Mouse (Mus musculus): ENCODE measurements around the gene Abhd15. TPM values are rescaled to one million over a fixed set of nuclear protein-coding genes. Genes with fewer than 3 reads are reported as not detected.

Gene Abhd15
- polyA plus RNA-seq, 1 experiment from 2014 or later: 3.9 TPM

DNA sequence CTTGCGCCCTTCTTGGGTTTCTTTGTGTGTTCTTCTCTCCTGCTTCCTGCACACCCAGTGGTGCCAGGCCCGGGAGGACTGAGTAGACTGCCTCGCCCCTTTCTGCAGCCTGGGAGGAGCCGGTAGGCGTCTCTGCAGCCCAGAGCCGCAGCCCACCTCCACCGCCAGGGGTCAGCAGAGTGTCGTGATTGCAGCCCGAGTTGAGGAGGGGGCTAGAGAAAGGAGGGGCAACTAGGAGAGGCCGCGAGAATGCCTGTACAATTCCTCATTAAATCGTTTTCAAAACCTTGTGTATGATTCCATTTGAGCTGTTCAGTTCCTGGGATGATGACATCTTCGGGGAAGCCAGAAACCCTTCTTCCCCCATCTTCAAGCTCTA is 23.8 kb upstream of the Abhd15 start:
- H3K4me1 ChIP-seq (replicated peaks; ENCODE audit: control insufficient read depth, insufficient read depth, low read length): peaks cover 50% of the 10 kb centered on the region
- H3K9me3 ChIP-seq (ENCODE audit: control insufficient read depth, low read length): no peaks in the 10 kb centered on the region
- DNase-seq (ENCODE audit: low spot score): peak; percentile 95
- H3K36me3 ChIP-seq (ENCODE audit: control insufficient read depth, insufficient read depth, low read length): no peaks in the 10 kb centered on the region
- WGBS: 0% methylated on average over 13 of the region's 13 CpGs
- peak overlapping the region; percentile 98 for H3K4me2 ChIP-seq
- H3K4me3 ChIP-seq (ENCODE audit: low read depth, low read length): peak overlapping the region; percentile 93
- ATAC-seq (replicated peaks; ENCODE audit: low FRiP score): peak; percentile 62
- H3K27me3 ChIP-seq (replicated peaks; ENCODE audit: control insufficient read depth, insufficient read depth, low read length): no peaks in the 10 kb centered on the region
- peak overlapping the region; percentile 91 for H3K27ac ChIP-seq (ENCODE audit: low read depth, low read length)
- H3K9ac ChIP-seq (ENCODE audit: low read depth, low read length): peak overlapping the region; percentile 91

DNA sequence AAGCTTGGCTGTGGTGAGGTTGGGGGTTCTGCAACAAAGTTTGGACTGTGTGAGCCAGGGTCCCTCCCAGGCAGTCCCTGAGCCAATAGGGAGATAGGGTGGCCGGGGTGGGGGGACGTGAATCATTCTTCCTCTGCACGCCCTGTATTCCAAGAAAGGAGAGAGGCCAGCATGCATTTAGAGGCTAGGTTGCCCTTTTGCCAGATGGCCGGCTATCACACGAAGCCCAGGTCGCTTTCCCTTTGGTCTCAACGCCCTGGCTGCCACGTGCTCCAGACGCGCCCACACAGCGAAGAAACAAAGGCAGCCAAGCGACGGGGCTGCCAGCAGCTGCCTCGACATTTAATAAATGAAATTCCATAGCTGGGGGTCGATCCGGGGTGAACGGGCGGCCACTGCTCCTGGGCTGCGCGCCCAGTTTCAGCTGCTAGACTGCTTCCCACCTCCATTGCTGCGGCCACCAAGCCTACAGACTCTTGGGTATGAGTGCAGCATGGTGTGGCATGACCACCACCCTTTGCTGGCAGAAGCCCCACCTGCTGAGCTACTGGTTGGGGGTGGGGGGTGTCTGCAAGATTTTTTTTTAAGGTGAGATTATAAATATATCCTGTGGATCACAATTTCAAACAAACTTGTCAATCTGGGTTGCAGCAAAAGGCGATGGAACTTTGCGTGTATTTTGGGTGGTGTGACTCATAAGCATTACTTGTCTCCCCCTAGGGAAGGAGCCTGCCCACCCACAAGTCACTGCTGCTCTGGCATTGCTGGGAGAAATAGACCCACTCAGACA is 23.2 kb upstream of the Abhd15 start:
- H3K4me3 ChIP-seq (ENCODE audit: low read depth, low read length): peak overlapping the region; percentile 93
- DNase-seq (ENCODE audit: low spot score) (no peak), ATAC-seq (replicated peaks; ENCODE audit: low FRiP score) (peak; percentile 48)
- H3K27ac ChIP-seq (ENCODE audit: low read depth, low read length): peak overlapping the region; percentile 91
- WGBS: under 1% methylated on average over 23 of the region's 23 CpGs
- peak overlapping the region; percentile 98 for H3K4me2 ChIP-seq
- H3K27me3 ChIP-seq (replicated peaks; ENCODE audit: control insufficient read depth, insufficient read depth, low read length): no peaks in the 10 kb centered on the region
- peaks cover 53% of the 10 kb centered on the region for H3K4me1 ChIP-seq (replicated peaks; ENCODE audit: control insufficient read depth, insufficient read depth, low read length)
- H3K9ac ChIP-seq (ENCODE audit: low read depth, low read length): peak overlapping the region; percentile 91
- no peaks in the 10 kb centered on the region for H3K36me3 ChIP-seq (ENCODE audit: control insufficient read depth, insufficient read depth, low read length)
- no peaks in the 10 kb centered on the region for H3K9me3 ChIP-seq (ENCODE audit: control insufficient read depth, low read length)

GRCm38 (mm10) chr11:77492311-77492871 is 22.5 kb upstream of the Abhd15 start:
- under 1% methylated on average over 13 of the region's 18 CpGs for WGBS

DNA sequence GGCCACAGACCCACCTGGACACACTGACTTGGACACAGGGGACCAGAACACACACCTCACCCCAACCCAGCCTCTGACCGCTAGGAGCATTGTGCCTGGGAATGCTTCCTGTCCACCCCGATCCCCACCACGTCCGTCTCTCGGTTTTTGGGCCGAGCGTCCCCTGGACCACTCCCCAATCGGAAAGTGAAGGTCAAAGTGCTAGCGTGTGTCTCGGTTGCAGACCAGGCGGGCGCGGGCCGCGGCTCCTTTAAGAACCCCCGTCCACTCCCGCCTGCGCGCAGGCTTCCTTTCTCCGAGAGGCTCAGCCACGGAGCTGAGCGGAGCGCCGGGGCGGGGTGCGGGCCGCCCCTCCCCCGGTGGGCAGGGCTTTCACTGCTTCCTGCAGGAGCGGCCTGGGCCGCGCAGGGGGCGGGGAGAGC is 22.0 kb upstream of the Abhd15 start:
- Histone ChIP-seq H3K4me3 (ENCODE audit: low read depth, low read length) (peak overlapping the region; percentile 93), H3K4me1 (replicated peaks; ENCODE audit: control insufficient read depth, insufficient read depth, low read length) (peaks cover 65% of the 10 kb centered on the region), H3K4me2 (peak overlapping the region; percentile 98), H3K9ac (ENCODE audit: low read depth, low read length) (peak overlapping the region; percentile 91), H3K36me3 (ENCODE audit: control insufficient read depth, insufficient read depth, low read length) (no peaks in the 10 kb centered on the region), H3K27me3 (replicated peaks; ENCODE audit: control insufficient read depth, insufficient read depth, low read length) (no peaks in the 10 kb centered on the region), H3K9me3 (ENCODE audit: control insufficient read depth, low read length) (no peaks in the 10 kb centered on the region), H3K27ac (ENCODE audit: low read depth, low read length) (peak overlapping the region; percentile 91)
- under 1% methylated on average over 32 of the region's 32 CpGs for WGBS
- ATAC-seq (replicated peaks; ENCODE audit: low FRiP score): peak; percentile 81
- peak; percentile 92 for DNase-seq (ENCODE audit: low spot score)

More at GRCm38 (mm10) chr11:77492311-77492871, 22.5 kb upstream of the Abhd15 start:
- DNase-seq (ENCODE audit: low spot score): no peak
- ATAC-seq (replicated peaks; ENCODE audit: low FRiP score): peak; percentile 1; the same call in 1 of the 2 replicates
- Histone ChIP-seq H3K36me3 (ENCODE audit: control insufficient read depth, insufficient read depth, low read length) (no peaks in the 10 kb centered on the region), H3K4me2 (peak overlapping the region; percentile 98), H3K9me3 (ENCODE audit: control insufficient read depth, low read length) (no peaks in the 10 kb centered on the region), H3K27me3 (replicated peaks; ENCODE audit: control insufficient read depth, insufficient read depth, low read length) (no peaks in the 10 kb centered on the region), H3K4me1 (replicated peaks; ENCODE audit: control insufficient read depth, insufficient read depth, low read length) (peaks cover 60% of the 10 kb centered on the region), H3K27ac (ENCODE audit: low read depth, low read length) (peak overlapping the region; percentile 91), H3K9ac (ENCODE audit: low read depth, low read length) (peak overlapping the region; percentile 91), H3K4me3 (ENCODE audit: low read depth, low read length) (peak overlapping the region; percentile 93)

GRCm38 (mm10) chr11:77493512-77494343 is 21.2 kb upstream of the Abhd15 start, which contains the start of gene Git1:
Gene Git1, plus strand, starts transcription at chr11:77493562.
- Histone ChIP-seq H3K36me3 (ENCODE audit: control insufficient read depth, insufficient read depth, low read length) (no peaks in the 10 kb centered on the region), H3K4me1 (replicated peaks; ENCODE audit: control insufficient read depth, insufficient read depth, low read length) (peaks cover 61% of the 10 kb centered on the region), H3K9ac (ENCODE audit: low read depth, low read length) (peak within 1 kb of the TSS; percentile 91), H3K4me2 (peak within 1 kb of the TSS; percentile 98), H3K27ac (ENCODE audit: low read depth, low read length) (peak within 1 kb of the TSS; percentile 91), H3K4me3 (ENCODE audit: low read depth, low read length) (peak within 1 kb of the TSS; percentile 93), H3K27me3 (replicated peaks; ENCODE audit: control insufficient read depth, insufficient read depth, low read length) (no peaks in the 10 kb centered on the region), H3K9me3 (ENCODE audit: control insufficient read depth, low read length) (no peaks in the 10 kb centered on the region)
- 2% methylated on average over 69 of the region's 74 CpGs for WGBS
- DNase-seq (ENCODE audit: low spot score) (no peak), ATAC-seq (replicated peaks; ENCODE audit: low FRiP score) (peak; percentile 4; the same call in 1 of the 2 replicates)

DNA sequence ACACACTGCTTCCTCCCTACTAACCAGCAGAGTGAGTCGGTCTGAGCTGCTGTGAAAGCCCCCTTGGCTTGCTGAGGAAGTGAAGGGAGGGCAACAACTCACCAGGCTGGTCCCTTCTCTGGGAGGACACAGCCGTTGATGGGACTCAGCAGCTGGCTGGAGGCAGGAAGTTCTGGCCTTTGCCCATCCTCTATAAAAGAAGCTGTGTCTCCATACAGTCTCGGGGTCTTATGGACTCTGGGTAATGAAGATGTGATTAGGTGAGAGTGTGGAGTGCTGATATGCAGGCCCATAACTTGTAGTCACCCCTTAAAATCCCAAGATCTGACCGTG is 20.6 kb upstream of the Abhd15 start:
- no peaks in the 10 kb centered on the region for H3K9me3 ChIP-seq (ENCODE audit: control insufficient read depth, low read length)
- peak overlapping the region; percentile 91 for H3K9ac ChIP-seq (ENCODE audit: low read depth, low read length)
- H3K4me2 ChIP-seq: peak overlapping the region; percentile 98
- peaks cover 59% of the 10 kb centered on the region for H3K4me1 ChIP-seq (replicated peaks; ENCODE audit: control insufficient read depth, insufficient read depth, low read length)
- ATAC-seq (replicated peaks; ENCODE audit: low FRiP score): no peak
- H3K36me3 ChIP-seq (ENCODE audit: control insufficient read depth, insufficient read depth, low read length): peaks cover 2% of the 10 kb centered on the region
- DNase-seq (ENCODE audit: low spot score): no peak
- WGBS: 29% methylated on average over 4 of the region's 4 CpGs
- peak overlapping the region; percentile 93 for H3K4me3 ChIP-seq (ENCODE audit: low read depth, low read length)
- peak overlapping the region; percentile 91 for H3K27ac ChIP-seq (ENCODE audit: low read depth, low read length)
- H3K27me3 ChIP-seq (replicated peaks; ENCODE audit: control insufficient read depth, insufficient read depth, low read length): no peaks in the 10 kb centered on the region

DNA sequence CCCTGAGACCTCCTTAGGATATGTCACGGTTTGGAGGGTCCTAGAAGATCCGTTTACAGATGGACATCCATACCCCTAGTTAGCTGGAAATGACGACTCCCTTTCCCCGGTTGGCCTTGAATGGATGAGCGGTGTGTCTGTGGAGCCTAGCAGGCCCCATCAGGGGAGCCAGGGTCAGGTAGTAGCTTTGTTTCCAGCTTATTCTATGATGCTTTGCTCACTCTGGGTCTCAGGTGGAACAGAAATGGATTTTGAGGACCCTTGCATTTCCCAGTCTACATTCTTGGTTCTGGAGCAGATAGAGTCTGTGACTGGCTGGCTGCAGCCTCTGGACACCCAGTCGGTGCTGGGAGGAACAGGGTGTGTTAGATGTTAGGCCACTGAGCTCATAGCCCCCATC is 20.1 kb upstream of the Abhd15 start:
- H3K36me3 ChIP-seq (ENCODE audit: control insufficient read depth, insufficient read depth, low read length): peaks cover 6% of the 10 kb centered on the region
- H3K27me3 ChIP-seq (replicated peaks; ENCODE audit: control insufficient read depth, insufficient read depth, low read length): no peaks in the 10 kb centered on the region
- no peak overlapping the region for H3K27ac ChIP-seq (ENCODE audit: low read depth, low read length)
- DNase-seq (ENCODE audit: low spot score) (no peak), ATAC-seq (replicated peaks; ENCODE audit: low FRiP score) (no peak)
- peaks cover 59% of the 10 kb centered on the region for H3K4me1 ChIP-seq (replicated peaks; ENCODE audit: control insufficient read depth, insufficient read depth, low read length)
- peak overlapping the region; percentile 93 for H3K4me3 ChIP-seq (ENCODE audit: low read depth, low read length)
- peak overlapping the region; percentile 98 for H3K4me2 ChIP-seq
- WGBS: 75% methylated on average over 6 of the region's 6 CpGs
- H3K9ac ChIP-seq (ENCODE audit: low read depth, low read length): peak overlapping the region; percentile 91
- H3K9me3 ChIP-seq (ENCODE audit: control insufficient read depth, low read length): no peaks in the 10 kb centered on the region

DNA sequence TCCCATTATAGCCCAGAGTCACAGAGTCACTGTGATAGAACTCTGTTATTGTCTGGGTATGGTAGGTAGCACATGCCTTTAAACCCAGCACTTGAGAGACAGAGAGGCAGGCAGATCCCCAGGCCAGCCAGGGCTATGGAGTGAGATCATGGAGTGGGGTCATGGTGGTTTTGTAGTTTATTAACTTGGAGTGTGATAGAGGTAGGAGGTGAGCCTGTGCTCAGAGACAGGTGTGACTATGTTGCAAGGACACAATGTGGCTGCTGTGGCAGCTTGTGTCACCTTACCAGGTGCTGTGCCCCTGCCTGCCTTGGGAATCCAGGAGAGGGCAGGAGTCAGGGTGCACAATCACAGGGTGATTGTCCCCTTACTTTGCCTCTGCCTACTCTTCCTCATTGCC is 19.4 kb upstream of the Abhd15 start:
- Histone ChIP-seq H3K9me3 (ENCODE audit: control insufficient read depth, low read length) (no peaks in the 10 kb centered on the region), H3K9ac (ENCODE audit: low read depth, low read length) (no peak overlapping the region), H3K27ac (ENCODE audit: low read depth, low read length) (no peak overlapping the region; the same call in 1 of the 2 replicates), H3K36me3 (ENCODE audit: control insufficient read depth, insufficient read depth, low read length) (peaks cover 11% of the 10 kb centered on the region), H3K27me3 (replicated peaks; ENCODE audit: control insufficient read depth, insufficient read depth, low read length) (no peaks in the 10 kb centered on the region), H3K4me1 (replicated peaks; ENCODE audit: control insufficient read depth, insufficient read depth, low read length) (peaks cover 58% of the 10 kb centered on the region), H3K4me2 (no peak overlapping the region), H3K4me3 (ENCODE audit: low read depth, low read length) (no peak overlapping the region)
- DNase-seq (ENCODE audit: low spot score): no peak
- no peak for ATAC-seq (replicated peaks; ENCODE audit: low FRiP score)
